Mouse (Mus musculus) CH12.LX (cell line): ENCODE measurements around the gene Cntn4.

ENCODE experiments used
- CHD2 ChIP-seq: IDR thresholded peaks from 2 replicates; pipeline ENCODE4 v1.6.1; 2011; ENCODE audit warnings: low read length, improper control_type of control experiment
- CTCF ChIP-seq, 2 experiments: IDR thresholded peaks in 1 of 2; conservative IDR thresholded peaks in 1 of 2; 2 replicates each; pipeline ENCODE4 v1.5.1; 2011 to 2012; ENCODE audit warnings: low read depth in 2 of 2, low read length in 2 of 2, improper control_type of control experiment in 1 of 2, inconsistent platforms in 1 of 2, mild to moderate bottlenecking in 1 of 2, moderate library complexity in 1 of 2
- GABPA ChIP-seq: IDR thresholded peaks from 2 replicates; pipeline ENCODE4 v1.6.1; 2012; ENCODE audit warnings: low read depth, low read length, improper control_type of control experiment, inconsistent platforms; ENCODE audit not compliant: insufficient replicate concordance
- HCFC1 ChIP-seq: IDR thresholded peaks from 2 replicates; pipeline ENCODE4 v1.6.1; 2012; ENCODE audit warnings: low read depth, mild to moderate bottlenecking, inconsistent platforms, low read length, improper control_type of control experiment
- MXI1 ChIP-seq: IDR thresholded peaks from 2 replicates; pipeline ENCODE4 v1.6.1; 2011; ENCODE audit warnings: mild to moderate bottlenecking, low read depth, low read length, improper control_type of control experiment
- MYC ChIP-seq: IDR thresholded peaks from 2 replicates; pipeline ENCODE4 v1.6.1; 2011; ENCODE audit warnings: low read depth, mild to moderate bottlenecking, improper control_type of control experiment, low read length
- POLR2A ChIP-seq: IDR thresholded peaks from 2 replicates; pipeline ENCODE4 v1.6.1; 2011; ENCODE audit warnings: low read depth, mild to moderate bottlenecking, improper control_type of control experiment, low read length

DNA sequence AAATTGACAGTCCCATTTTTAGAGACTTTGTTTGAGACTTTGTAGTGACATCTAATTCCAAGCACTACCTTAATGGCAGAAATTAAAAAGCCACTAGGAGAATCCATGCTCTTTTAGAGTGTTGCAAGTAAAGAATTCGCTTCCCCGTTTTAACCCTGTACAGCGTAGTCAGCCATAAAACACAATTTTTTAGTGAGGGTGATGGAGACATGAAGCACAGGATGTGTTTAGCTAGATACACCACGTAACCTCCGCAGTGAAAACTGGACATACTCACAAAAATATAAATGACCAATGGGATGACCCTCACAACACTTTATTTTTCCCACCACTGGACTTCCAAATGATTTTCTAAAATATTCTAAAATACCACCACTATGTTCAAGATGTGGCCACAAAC, 1069.8 kb downstream of the Cntn4 start:
- TF ChIP-seq CTCF (conservative IDR thresholded peaks at IDR 0.05 in 1 of 2, IDR thresholded peaks at IDR 0.05 in 1 of 2; ENCODE audit: low read depth in 2 of 2, low read length in 2 of 2) (no peak), GABPA (no peak), POLR2A (no peak), CHD2 (no peak), HCFC1 (no peak), MYC (no peak), MXI1 (0 out of 2 replicates have a peak, but pooled peaks have one; percentile 29)
